Mouse (Mus musculus) liver, embryonic 16.5 days (tissue): ENCODE measurements at regions not wholly inside any gene's neighbourhood (a gene's known extent, or its start where the extent isn't known, plus 50 kb on each side); places are given as distances from the start of the nearest gene placed in this dataset.

Experiments used
- ATAC-seq: fragments of 200-750 bp; cut with Nextera tagmentation; 2 replicates; pipeline ENCODE4 v1.8.0; 2017; ENCODE audit warnings: low read depth, mild to moderate bottlenecking, moderate number of reproducible peaks, moderate library complexity
- H3K27ac ChIP-seq: fragments of 300-500 bp; sonication (generic); 2 replicates; pipeline ENCODE4 v1.5.1; 2014; ENCODE audit warnings: mild to moderate bottlenecking, low read length
- H3K27me3 ChIP-seq: fragments of 300-500 bp; sonication (generic); 2 replicates; pipeline ENCODE4 v1.6.1; 2014; ENCODE audit warnings: low read depth, low read length, mixed read lengths; ENCODE audit not compliant: control insufficient read depth, insufficient read depth
- H3K36me3 ChIP-seq: fragments of 300-500 bp; sonication (generic); 2 replicates; pipeline ENCODE4 v1.6.1; 2014; ENCODE audit warnings: mild to moderate bottlenecking; ENCODE audit not compliant: control insufficient read depth, insufficient read depth
- H3K4me1 ChIP-seq: fragments of 300-500 bp; sonication (generic); 2 replicates; pipeline ENCODE4 v1.6.1; 2014; ENCODE audit warnings: low read depth, low read length, mixed read lengths; ENCODE audit not compliant: control insufficient read depth
- H3K4me2 ChIP-seq: fragments of 300-500 bp; sonication (generic); 2 replicates; pipeline ENCODE4 v1.6.1; 2014; ENCODE audit warnings: low read depth, low read length, mixed read lengths
- H3K4me3 ChIP-seq: fragments of 300-500 bp; sonication (generic); 2 replicates; pipeline ENCODE4 v1.5.1; 2014; ENCODE audit warnings: low read depth, mild to moderate bottlenecking, low read length
- H3K9ac ChIP-seq: fragments of 300-500 bp; sonication (generic); 2 replicates; pipeline ENCODE4 v1.6.1; 2014; ENCODE audit warnings: low read depth, low read length
- H3K9me3 ChIP-seq: fragments of 300-500 bp; sonication (generic); replicated peaks from 2 replicates; pipeline ENCODE4 v1.6.1; 2016; ENCODE audit warnings: low read length; ENCODE audit not compliant: control insufficient read depth
- WGBS: fragments of 180-500 bp; shearing (Covaris S2); extraction: QIAGEN DNeasy Blood & Tissue Kit; methylation state at CpG from one replicate; pipeline ENCODE4 v1.1.7; 2014; ENCODE audit not compliant: insufficient replicate concordance; 5-methylcytosine and 5-hydroxymethylcytosine counted together

DNA sequence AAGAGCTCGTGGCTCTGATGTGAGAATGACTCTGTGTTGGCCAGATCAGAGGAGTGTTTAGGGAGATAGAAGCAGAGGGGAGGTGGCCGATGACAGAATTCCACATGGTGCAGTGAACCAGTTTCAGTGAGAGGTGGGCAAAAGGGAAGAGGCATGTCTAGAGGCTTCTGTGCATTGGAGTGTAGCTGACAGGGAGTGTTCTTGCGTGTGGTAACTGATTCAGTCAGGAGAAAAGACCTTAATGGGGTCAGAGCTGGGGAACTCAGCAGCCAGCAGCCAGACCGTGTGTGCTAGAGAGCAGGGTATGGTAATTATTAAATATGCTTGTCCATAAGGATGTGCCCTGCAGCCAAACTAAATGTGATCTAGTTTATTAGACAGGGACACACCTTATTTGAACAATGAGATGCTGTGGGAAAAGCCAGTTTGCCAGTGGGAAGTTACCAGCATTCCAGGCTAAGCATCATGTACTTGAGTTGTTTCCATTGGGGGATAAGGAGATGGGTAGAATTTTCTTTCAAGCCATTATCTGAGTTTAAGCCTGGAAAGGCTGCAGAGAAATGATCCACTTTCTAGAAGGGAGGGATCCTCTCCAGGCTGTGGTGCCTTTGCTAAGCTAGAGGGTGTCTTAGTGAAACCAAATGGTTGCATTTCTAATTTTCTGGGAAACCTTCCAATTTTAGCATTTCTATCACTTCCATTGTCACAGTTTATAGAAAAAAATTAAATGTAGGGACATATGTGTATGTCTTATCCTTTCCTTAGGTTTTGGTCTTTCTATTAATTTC is 129.5 kb downstream of the Rsl24d1 start:
- H3K4me2 ChIP-seq: no peak overlapping the region
- H3K9ac ChIP-seq: no peak overlapping the region
- H3K27ac ChIP-seq: no peak overlapping the region
- no peaks in the 10 kb centered on the region for H3K27me3 ChIP-seq
- 47% methylated on average over 4 of the region's 4 CpGs for WGBS
- H3K9me3 ChIP-seq: no peaks in the 10 kb centered on the region
- no peaks in the 10 kb centered on the region for H3K4me1 ChIP-seq
- H3K36me3 ChIP-seq: no peaks in the 10 kb centered on the region
- H3K4me3 ChIP-seq: no peak overlapping the region
- no peak for ATAC-seq

DNA sequence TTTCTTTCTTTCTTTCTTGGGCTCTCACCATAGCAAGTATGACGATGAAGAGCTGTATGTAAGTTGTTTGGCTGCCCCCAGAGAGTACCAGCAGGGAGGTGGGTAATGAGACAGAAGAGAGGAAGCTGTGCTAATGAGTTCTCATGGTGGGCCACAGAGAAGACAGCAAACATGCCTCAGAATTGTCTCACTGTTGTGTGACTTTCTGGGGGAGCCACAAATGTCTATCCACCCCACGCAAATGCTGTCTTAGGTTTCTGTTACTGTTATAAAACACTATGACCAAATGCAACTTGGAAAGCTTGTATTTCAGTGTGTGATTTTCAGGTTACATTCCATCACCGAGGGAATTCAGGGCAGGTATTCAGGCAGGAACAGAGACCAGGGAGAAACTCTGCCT is 131.0 kb downstream of the Rsl24d1 start:
- Histone ChIP-seq H3K4me2 (no peak overlapping the region), H3K9ac (no peak overlapping the region), H3K4me1 (no peaks in the 10 kb centered on the region), H3K9me3 (no peaks in the 10 kb centered on the region), H3K36me3 (no peaks in the 10 kb centered on the region), H3K27me3 (no peaks in the 10 kb centered on the region), H3K27ac (no peak overlapping the region), H3K4me3 (no peak overlapping the region)
- no peak for ATAC-seq
- 71% methylated on average over 3 of the region's 3 CpGs for WGBS

DNA sequence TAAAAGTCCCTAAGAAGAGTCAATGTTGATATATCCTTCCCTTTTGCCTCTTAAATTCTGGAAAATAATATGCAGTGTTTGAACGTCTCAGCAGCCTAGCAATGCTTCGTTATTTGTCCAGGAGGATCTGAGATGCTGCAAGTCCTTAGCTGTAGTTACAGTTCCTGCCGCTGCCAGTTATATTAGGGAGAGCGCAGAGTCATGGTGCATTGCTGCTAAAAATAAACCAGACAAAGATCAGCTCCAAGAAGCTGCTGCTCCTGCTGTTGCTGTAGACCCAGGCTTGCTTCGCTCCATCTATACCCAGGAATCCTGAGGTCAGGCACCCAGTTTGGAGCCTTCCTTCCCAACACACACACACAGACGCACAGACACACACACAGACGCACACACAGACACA is 132.3 kb downstream of the Rsl24d1 start:
- no peak overlapping the region for H3K4me3 ChIP-seq
- no peak overlapping the region for H3K4me2 ChIP-seq
- no peaks in the 10 kb centered on the region for H3K9me3 ChIP-seq
- H3K27ac ChIP-seq: no peak overlapping the region
- H3K4me1 ChIP-seq: no peaks in the 10 kb centered on the region
- no peaks in the 10 kb centered on the region for H3K36me3 ChIP-seq
- 40% methylated on average over 7 of the region's 7 CpGs for WGBS
- no peaks in the 10 kb centered on the region for H3K27me3 ChIP-seq
- H3K9ac ChIP-seq: no peak overlapping the region
- ATAC-seq: no peak

- ATAC-seq: no peak
- WGBS: 67% methylated on average over 9 of the region's 9 CpGs
- Histone ChIP-seq H3K36me3 (no peaks in the 10 kb centered on the region), H3K4me1 (no peaks in the 10 kb centered on the region), H3K9ac (no peak overlapping the region), H3K27ac (no peak overlapping the region), H3K9me3 (no peaks in the 10 kb centered on the region), H3K4me3 (no peak overlapping the region), H3K4me2 (no peak overlapping the region), H3K27me3 (no peaks in the 10 kb centered on the region)
These were observed 144.9 kb downstream of the Rsl24d1 start for GRCm38 (mm10) chr9:73258171-73258570.

GRCm38 (mm10) chr9:73258640-73259039 is 145.4 kb downstream of the Rsl24d1 start:
- no peak for ATAC-seq
- Histone ChIP-seq H3K4me1 (no peaks in the 10 kb centered on the region), H3K27me3 (no peaks in the 10 kb centered on the region), H3K4me2 (no peak overlapping the region), H3K36me3 (no peaks in the 10 kb centered on the region), H3K27ac (no peak overlapping the region), H3K4me3 (no peak overlapping the region), H3K9me3 (no peaks in the 10 kb centered on the region), H3K9ac (no peak overlapping the region)
- WGBS: 67% methylated on average over 8 of the region's 8 CpGs

DNA sequence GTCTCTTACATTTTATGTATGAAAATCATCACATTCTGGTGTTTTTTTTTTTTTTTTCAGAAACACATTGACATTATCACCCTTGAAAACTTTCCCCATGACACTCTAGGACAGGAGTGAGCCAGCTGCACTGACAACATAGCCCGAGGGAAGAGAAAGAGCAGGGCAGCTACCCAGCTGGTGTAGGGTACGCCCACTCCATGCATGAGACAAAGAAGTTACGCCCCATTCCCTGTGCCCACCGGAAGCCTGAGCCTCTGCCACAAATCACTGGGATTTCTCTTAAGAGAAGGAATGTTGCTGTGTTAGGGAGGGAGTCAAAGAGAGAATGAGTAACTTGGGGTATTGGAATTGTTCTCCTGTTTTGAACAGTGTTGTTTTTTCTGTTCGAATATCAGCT is 149.5 kb downstream of the Rsl24d1 start:
- Histone ChIP-seq H3K9me3 (no peaks in the 10 kb centered on the region), H3K9ac (no peak overlapping the region)
- 57% methylated on average over 5 of the region's 5 CpGs for WGBS

DNA sequence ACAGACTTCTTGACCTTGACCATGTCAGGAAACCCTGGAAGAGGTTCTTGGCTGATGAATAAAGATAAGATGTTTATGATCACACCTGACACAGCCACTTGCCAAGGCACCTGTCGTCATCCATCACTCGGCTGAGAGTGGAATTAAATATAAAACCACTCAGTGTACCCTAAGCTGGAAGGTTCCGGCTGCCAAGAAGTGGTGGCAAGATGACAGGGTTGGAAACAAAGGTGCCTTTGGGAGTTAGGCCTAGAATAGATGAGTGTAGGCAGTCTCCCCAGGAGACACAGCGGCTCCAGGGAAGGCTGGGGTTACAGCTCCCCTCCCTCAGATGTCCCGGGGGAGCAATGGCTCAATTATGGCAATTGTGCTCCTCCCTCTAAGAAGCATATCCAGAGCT is 157.0 kb downstream of the Rsl24d1 start:
- H3K4me3 ChIP-seq: no peak overlapping the region
- H3K27me3 ChIP-seq: no peaks in the 10 kb centered on the region
- no peak overlapping the region for H3K27ac ChIP-seq
- ATAC-seq: no peak
- no peaks in the 10 kb centered on the region for H3K36me3 ChIP-seq
- no peaks in the 10 kb centered on the region for H3K4me1 ChIP-seq
- no peak overlapping the region for H3K9ac ChIP-seq
- H3K4me2 ChIP-seq: no peak overlapping the region
- no peaks in the 10 kb centered on the region for H3K9me3 ChIP-seq
- WGBS: 73% methylated on average over 5 of the region's 5 CpGs

More for the DNA sequence above, 149.5 kb downstream of the Rsl24d1 start:
- no peaks in the 10 kb centered on the region for H3K27me3 ChIP-seq
- H3K4me1 ChIP-seq: no peaks in the 10 kb centered on the region
- no peak for ATAC-seq
- H3K36me3 ChIP-seq: no peaks in the 10 kb centered on the region
- H3K27ac ChIP-seq: no peak overlapping the region
- no peak overlapping the region for H3K4me3 ChIP-seq
- H3K4me2 ChIP-seq: no peak overlapping the region

GRCm38 (mm10) chr9:73272614-73273013 is 159.4 kb downstream of the Rsl24d1 start:
- Histone ChIP-seq H3K4me2 (no peak overlapping the region), H3K9ac (no peak overlapping the region), H3K4me3 (no peak overlapping the region), H3K36me3 (no peaks in the 10 kb centered on the region), H3K4me1 (no peaks in the 10 kb centered on the region), H3K9me3 (no peaks in the 10 kb centered on the region), H3K27me3 (no peaks in the 10 kb centered on the region), H3K27ac (no peak overlapping the region)
- WGBS: 48% methylated on average over 2 of the region's 2 CpGs
- ATAC-seq: no peak

DNA sequence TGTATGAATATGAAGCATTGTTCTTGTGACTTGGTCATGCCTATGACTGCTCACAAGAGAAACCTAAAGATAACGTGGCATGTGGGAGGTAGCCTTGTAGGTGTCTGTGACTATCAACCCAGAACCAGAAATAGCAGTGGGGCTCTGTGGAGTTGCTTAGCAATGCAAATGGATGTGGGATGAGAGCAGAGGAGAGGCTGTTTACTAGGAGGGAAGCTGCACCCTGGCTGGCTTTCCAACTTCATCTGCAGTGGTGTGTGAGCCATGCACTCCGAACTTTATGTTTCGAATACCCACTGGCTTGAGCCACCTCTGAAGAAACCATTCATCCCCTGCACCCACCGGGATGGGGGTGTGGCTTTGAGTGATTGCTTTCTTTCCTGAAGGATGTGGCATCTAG is 160.5 kb downstream of the Rsl24d1 start:
- Histone ChIP-seq H3K4me1 (no peaks in the 10 kb centered on the region), H3K4me2 (no peak overlapping the region), H3K36me3 (no peaks in the 10 kb centered on the region), H3K9ac (no peak overlapping the region), H3K4me3 (no peak overlapping the region), H3K27me3 (no peaks in the 10 kb centered on the region), H3K27ac (no peak overlapping the region), H3K9me3 (no peaks in the 10 kb centered on the region)
- 66% methylated on average over 4 of the region's 4 CpGs for WGBS
- no peak for ATAC-seq
